Mouse (Mus musculus) testis, adult 2 months (tissue): Measurements from ENCODE around the gene Tbc1d10a.

Experiments used
- CTCF ChIP-seq: fragments of 200-500 bp; IDR thresholded peaks from 2 replicates; pipeline ENCODE4 v1.5.1; 2012; ENCODE audit warnings: low read depth, mild to moderate bottlenecking, inconsistent platforms, low read length, moderate library complexity; ENCODE audit not compliant: control insufficient read depth, insufficient read depth, insufficient replicate concordance
- POLR2A ChIP-seq: fragments of 200-500 bp; IDR thresholded peaks from 2 replicates; pipeline ENCODE4 v1.6.1; 2012; ENCODE audit warnings: low read depth, mild to moderate bottlenecking, inconsistent platforms, low read length, moderate library complexity; ENCODE audit not compliant: control insufficient read depth

GRCm38 (mm10) chr11:4260463-4261187, 74.0 kb downstream of the Tbc1d10a start:
- no peak for TF ChIP-seq CTCF
- no peak for TF ChIP-seq POLR2A
